Comparison of ENCODE assay signal across 9 mouse cellular contexts in the genomic region with DNA sequence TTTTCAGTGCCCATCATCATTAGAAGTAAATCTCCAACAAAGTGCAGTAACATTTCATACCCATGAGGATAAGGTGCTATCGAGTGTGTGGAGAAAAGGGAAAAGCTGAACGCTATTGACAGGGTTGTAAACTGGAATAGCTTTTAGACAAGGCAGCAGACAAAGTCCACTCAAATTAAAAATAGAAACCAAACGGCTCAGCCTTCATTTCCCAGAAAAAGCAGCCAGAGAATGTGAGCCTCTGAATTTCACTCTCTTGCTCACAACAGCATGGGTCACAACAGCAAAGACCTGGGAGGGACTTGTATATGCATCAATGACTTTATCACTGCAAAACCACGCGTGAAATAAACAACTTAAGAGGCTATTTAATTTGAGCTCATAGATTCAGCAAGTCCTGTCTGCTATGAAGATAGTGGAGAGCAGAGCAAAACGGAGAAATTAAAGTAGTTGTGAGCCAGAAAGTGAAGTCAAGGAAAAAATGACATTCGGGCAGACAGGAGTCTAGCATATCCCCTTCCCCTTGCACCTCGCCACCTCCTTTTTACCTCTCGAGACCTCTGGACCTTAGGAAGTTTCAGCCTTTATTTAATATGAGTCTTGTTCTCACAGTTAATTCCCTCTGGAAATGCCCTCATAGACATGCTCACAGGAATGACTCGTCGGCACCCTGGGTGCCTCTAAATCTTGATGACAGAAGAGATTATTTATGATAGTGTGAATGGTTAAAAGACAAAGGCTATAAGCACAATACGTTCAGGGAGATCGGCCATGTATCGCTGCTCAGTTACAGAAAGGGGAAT.
DNase-seq lines count a peak whose midpoint lies in the region; ATAC-seq and TF ChIP-seq lines count a peak whose summit lies in the region.
"Had no signal": no experiment of that assay in that cellular context is flagged by ENCODE, and none has a peak within 500 bp of the region (broad histone marks: within the 10 kb centered on the region; RNA-seq: fewer than 3 reads in every experiment).

No protein-coding gene starts in this region.

- no peaks in the 10 kb centered on the region for H3K9me3 ChIP-seq in hindbrain, embryonic 12.5 days (replicated peaks)
- H3K9me3 ChIP-seq in neural tube, embryonic 15.5 days (replicated peaks), result no peaks in the 10 kb centered on the region

- no peak overlapping the region for H3K27ac ChIP-seq in left cerebral cortex, adult 2 months
- H3K27ac ChIP-seq in hindbrain, embryonic 12.5 days, result peak overlapping the region; percentile 52; the same call in 1 of the 2 replicates
- H3K27ac ChIP-seq in neural tube, embryonic 15.5 days (replicated peaks), result peak overlapping the region; percentile 55

- peak; percentile 5 to 7 for DNase-seq in cerebellum, postnatal 25 days
- no peak for DNase-seq in cerebellum, adult 11 months
- no peak for DNase-seq in left cerebral cortex, adult 2 months (ENCODE audit: extremely low spot score in 1 of 2, low spot score in 2 of 2)
- no peak for DNase-seq in left cerebral cortex, adult 11 months (ENCODE audit: low spot score)
- DNase-seq in spleen, adult 12 weeks (ENCODE audit: low spot score), result no peak
- no peak for DNase-seq in urinary bladder, postnatal 4 days (ENCODE audit: low spot score in 2 of 2)

- no peaks in the 10 kb centered on the region for H3K36me3 ChIP-seq in hindbrain, embryonic 12.5 days
- no peaks in the 10 kb centered on the region for H3K36me3 ChIP-seq in neural tube, embryonic 15.5 days

- no peak overlapping the region for H3K9ac ChIP-seq in hindbrain, embryonic 12.5 days
- H3K9ac ChIP-seq in neural tube, embryonic 15.5 days (replicated peaks), result peak overlapping the region; percentile 47

- H3K27me3 ChIP-seq in hindbrain, embryonic 12.5 days, result no peaks in the 10 kb centered on the region
- H3K27me3 ChIP-seq in neural tube, embryonic 15.5 days (replicated peaks), result no peaks in the 10 kb centered on the region

- WGBS in hindbrain, embryonic 12.5 days, result 42% methylated on average over 14 of the region's 14 CpGs
- 16% methylated on average over 14 of the region's 14 CpGs for whole genome bisulfite sequencing in neural tube, embryonic 15.5 days

- no peaks in the 10 kb centered on the region for H3K4me1 ChIP-seq in hindbrain, embryonic 12.5 days
- peaks cover 5% of the 10 kb centered on the region; the same call in 1 of the 2 replicates for H3K4me1 ChIP-seq in neural tube, embryonic 15.5 days

- TF ChIP-seq CTCF in left cerebral cortex, adult 2 months (IDR thresholded peaks at IDR 0.05), result no peak

- H3K4me3 ChIP-seq in left cerebral cortex, adult 2 months, result peak overlapping the region; percentile 36
- H3K4me3 ChIP-seq in hindbrain, embryonic 12.5 days, result peak overlapping the region; percentile 12; the same call in 1 of the 2 replicates
- H3K4me3 ChIP-seq in neural tube, embryonic 15.5 days (replicated peaks), result peak overlapping the region; percentile 38
- H3K4me3 ChIP-seq: myocyte had no signal

- intact Hi-C loops in left cerebral cortex, adult 2 months (cut with DNase I), result no loop called here

- peak overlapping the region; percentile 45 for H3K4me2 ChIP-seq in hindbrain, embryonic 12.5 days (replicated peaks)
- H3K4me2 ChIP-seq in neural tube, embryonic 15.5 days, result peak overlapping the region; percentile 61

- peak; percentile 66 for ATAC-seq in hindbrain, embryonic 12.5 days (ENCODE audit: low FRiP score)
- peak; percentile 83; the same call in 1 of the 2 replicates for ATAC-seq in neural tube, embryonic 15.5 days (ENCODE audit: low FRiP score)

Comparison
In these comparisons a context has a peak if more than half of its experiments do, and no peak if none do; other contexts are left out.
1. DNase-seq: peak in cerebellum, postnatal 25 days (2 of 2); none in cerebellum, adult 11 months (single experiment), left cerebral cortex, adult 2 months (0 of 2), left cerebral cortex, adult 11 months (single experiment), spleen, adult 12 weeks (single experiment) and urinary bladder, postnatal 4 days (0 of 2).
2. Peak in every context shown above with its lines, with median percentiles within 50 percentile points of each other: H3K4me3 ChIP-seq.